Mouse (Mus musculus): ENCODE measurements around the gene Col9a1.

DNA sequence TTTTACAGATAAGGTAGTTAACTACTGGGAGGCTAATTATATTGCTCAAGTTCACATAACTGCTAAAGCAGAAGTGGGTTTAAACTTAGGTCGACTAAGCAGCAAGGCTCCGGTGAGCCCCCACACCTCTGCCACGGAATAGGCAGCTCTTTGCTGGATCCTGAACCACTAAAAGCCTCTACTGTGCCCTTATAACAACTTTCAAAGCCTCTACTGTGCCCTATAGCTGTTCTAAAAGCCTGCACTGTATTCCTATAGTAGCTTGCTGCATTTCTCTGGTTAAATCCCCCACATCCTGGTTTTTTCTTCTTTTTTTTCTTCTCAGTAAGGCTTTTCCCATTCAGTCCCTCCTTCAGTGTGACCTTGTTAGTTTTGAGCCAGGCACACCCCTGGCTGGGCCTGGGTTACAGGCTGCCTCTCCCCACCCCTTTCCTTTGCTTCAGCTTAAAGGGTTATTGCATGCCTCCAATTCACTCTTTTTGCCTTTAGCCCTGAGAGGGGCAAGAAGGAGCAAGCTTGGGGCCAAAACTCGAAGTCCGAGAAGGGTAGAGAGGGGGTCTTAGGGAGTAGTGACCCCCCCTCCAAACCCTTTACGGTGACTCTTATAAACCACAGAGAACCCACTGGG, at the start of gene Col9a1:
- no peak for TF ChIP-seq CTCF (IDR thresholded peaks at IDR 0.05; ENCODE audit: borderline replicate concordance, insufficient read depth, low read length)
- TF ChIP-seq POLR2A (IDR thresholded peaks at IDR 0.05; ENCODE audit: low read depth, low read length): no peak
